Mouse (Mus musculus) heart, postnatal 0 days (tissue): ENCODE data around the gene Dner.

Experiments
- CTCF ChIP-seq: IDR thresholded peaks from 2 replicates; pipeline ENCODE4 v1.5.1; 2016; ENCODE audit warnings: antibody characterized with exemption, control low read depth, low read depth
- EP300 ChIP-seq: IDR thresholded peaks from 2 replicates; pipeline ENCODE4 v1.6.1; 2016; ENCODE audit warnings: antibody characterized with exemption, low read depth

DNA sequence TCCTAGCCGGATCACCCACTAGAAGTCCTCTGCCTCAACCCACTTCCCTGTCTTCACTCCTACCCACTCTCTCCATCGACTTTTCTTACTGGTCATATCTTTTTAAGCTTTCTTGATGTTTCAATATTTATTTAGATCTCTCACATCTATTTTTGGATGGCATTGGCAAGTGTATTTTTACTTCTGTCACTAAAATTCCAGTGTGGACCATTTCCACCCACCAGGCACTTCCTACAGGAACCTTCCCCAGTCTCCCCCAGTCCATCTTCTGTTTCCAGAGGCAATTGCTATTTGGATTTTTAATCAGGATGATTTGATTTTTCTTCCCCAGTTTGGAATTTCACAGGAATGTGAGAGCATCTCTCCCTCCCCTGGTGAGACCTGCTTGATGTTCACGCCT, 329.5 kb downstream of the Dner start:
- TF ChIP-seq CTCF, result no peak
- TF ChIP-seq EP300, result no peak
